Mouse (Mus musculus) olfactory bulb, adult 2 months (tissue): ENCODE data around the gene Mov10l1.

Experiments used
- CTCF ChIP-seq: fragments of 200-500 bp; IDR thresholded peaks from 2 replicates; pipeline ENCODE4 v1.5.1; 2012; ENCODE audit warnings: low read depth, mild to moderate bottlenecking, low read length, moderate library complexity; ENCODE audit not compliant: insufficient read depth
- POLR2A ChIP-seq: fragments of 200-500 bp; IDR thresholded peaks from 2 replicates; pipeline ENCODE4 v1.6.1; 2012; ENCODE audit warnings: mild to moderate bottlenecking, low read depth, low read length, moderate library complexity; ENCODE audit not compliant: insufficient read depth

GRCm38 (mm10) chr15:88937291-88937650 lies 45.4 kb upstream of the Mov10l1 start:
- no peak for TF ChIP-seq POLR2A
- no peak for TF ChIP-seq CTCF
